Mouse (Mus musculus): Measurements from ENCODE around the gene Slc27a4. TPM values are rescaled to one million over a fixed set of nuclear protein-coding genes. Genes with fewer than 3 reads are reported as not detected.

Gene Slc27a4
- polyA plus RNA-seq, 2 experiments = 1.5 to 2.3 TPM

DNA sequence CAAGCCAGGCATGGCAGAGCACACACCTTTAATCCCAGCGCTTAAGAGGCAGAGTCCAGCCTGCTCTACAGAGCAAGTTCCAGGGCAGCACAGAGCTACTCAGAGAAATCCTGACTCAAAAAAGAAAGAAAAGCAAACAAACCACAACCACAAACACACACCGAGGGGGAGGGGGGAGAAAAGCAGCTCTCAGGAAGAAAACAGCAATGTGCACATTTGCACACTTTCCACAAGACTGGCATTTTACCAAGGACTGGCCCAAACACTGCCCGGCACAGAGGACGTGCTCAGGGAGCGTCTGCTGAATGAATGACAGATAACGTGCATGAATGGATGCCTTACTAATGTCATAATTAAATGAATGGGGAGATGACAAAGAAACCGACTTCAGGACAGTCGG lies 46.6 kb downstream of the Slc27a4 start:
- Histone ChIP-seq H3K4me2 (ENCODE audit: low read depth) (no peak overlapping the region), H3K27me3 (ENCODE audit: control insufficient read depth, insufficient read depth, low read length) (peaks cover 19% of the 10 kb centered on the region)
- TF ChIP-seq EP300 (IDR thresholded peaks at IDR 0.05; ENCODE audit: low read depth) = no peak
- no peak for TF ChIP-seq CTCF (IDR thresholded peaks at IDR 0.05; ENCODE audit: low read depth)

DNA sequence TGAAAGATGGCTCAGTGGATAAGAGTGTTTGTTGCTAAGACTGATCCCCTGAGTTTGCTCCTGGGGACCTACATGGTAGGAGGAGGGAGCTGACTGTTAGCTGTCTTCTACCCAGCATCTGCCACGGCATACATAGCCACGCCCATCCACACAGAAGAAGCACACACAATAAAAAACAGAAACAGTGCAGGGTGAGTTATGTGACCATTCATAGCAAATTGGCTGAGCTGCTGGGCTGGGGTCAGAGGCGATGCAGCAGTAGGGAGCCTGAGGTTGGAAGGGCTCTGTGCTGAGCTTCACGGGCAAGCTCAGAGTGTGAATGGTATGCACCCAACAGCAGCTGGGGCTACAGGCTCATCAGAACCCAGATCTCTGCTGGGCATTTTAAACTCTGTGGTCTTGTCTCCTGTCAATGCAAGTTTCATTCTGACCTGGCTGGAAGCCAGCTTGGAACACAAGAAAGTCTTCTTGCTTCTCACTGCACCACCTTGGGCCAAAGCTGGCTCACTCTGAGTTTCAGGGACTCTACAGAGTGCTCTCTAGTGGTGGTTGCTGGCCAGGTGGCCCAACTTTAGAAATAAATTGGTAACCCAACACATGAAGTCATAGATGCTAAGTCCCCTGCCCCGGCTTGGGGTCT lies 47.5 kb downstream of the Slc27a4 start:
- no peak overlapping the region for H3K4me3 ChIP-seq (ENCODE audit: insufficient read depth in 1 of 2, low read depth in 2 of 2, low read length in 2 of 2)
- H3K4me2 ChIP-seq (ENCODE audit: low read depth) = no peak overlapping the region
- H3K27ac ChIP-seq = no peak overlapping the region
- H3K9ac ChIP-seq (replicated peaks) = no peak overlapping the region
- H3K4me1 ChIP-seq (replicated peaks; ENCODE audit: control insufficient read depth in 2 of 2, insufficient read depth in 2 of 2, low read length in 1 of 2) = no peaks in the 10 kb centered on the region
- WGBS (ENCODE audit: insufficient replicate concordance) = 42% methylated on average over 5 of the region's 5 CpGs
- DNase-seq (ENCODE audit: low read depth in 3 of 3, low spot score in 3 of 3) (no peak), ATAC-seq (ENCODE audit: insufficient read depth) (no peak)
- no peaks in the 10 kb centered on the region for H3K36me3 ChIP-seq (replicated peaks; ENCODE audit: control insufficient read depth, insufficient read depth, low read depth)
- no peak; the same call in 1 of the 2 replicates for TF ChIP-seq CTCF (IDR thresholded peaks at IDR 0.05; ENCODE audit: low read depth)
- TF ChIP-seq EP300 (IDR thresholded peaks at IDR 0.05; ENCODE audit: low read depth) = no peak
- no peaks in the 10 kb centered on the region for H3K9me3 ChIP-seq (ENCODE audit: control insufficient read depth, low read length)
- H3K27me3 ChIP-seq (ENCODE audit: control insufficient read depth, insufficient read depth, low read length) = peaks cover 13% of the 10 kb centered on the region

More for the DNA sequence above, 46.6 kb downstream of the Slc27a4 start:
- no peak overlapping the region for H3K27ac ChIP-seq
- H3K9ac ChIP-seq (replicated peaks) = no peak overlapping the region
- no peak overlapping the region for H3K4me3 ChIP-seq (ENCODE audit: insufficient read depth in 1 of 2, low read depth in 2 of 2, low read length in 2 of 2)
- no peaks in the 10 kb centered on the region for H3K36me3 ChIP-seq (replicated peaks; ENCODE audit: control insufficient read depth, insufficient read depth, low read depth)
- H3K4me1 ChIP-seq (replicated peaks; ENCODE audit: control insufficient read depth in 2 of 2, insufficient read depth in 2 of 2, low read length in 1 of 2) = no peaks in the 10 kb centered on the region
- DNase-seq (ENCODE audit: low read depth in 3 of 3, low spot score in 3 of 3) (no peak), ATAC-seq (ENCODE audit: insufficient read depth) (no peak)
- H3K9me3 ChIP-seq (ENCODE audit: control insufficient read depth, low read length) = no peaks in the 10 kb centered on the region
- WGBS (ENCODE audit: insufficient replicate concordance) = 56% methylated on average over 8 of the region's 8 CpGs

DNA sequence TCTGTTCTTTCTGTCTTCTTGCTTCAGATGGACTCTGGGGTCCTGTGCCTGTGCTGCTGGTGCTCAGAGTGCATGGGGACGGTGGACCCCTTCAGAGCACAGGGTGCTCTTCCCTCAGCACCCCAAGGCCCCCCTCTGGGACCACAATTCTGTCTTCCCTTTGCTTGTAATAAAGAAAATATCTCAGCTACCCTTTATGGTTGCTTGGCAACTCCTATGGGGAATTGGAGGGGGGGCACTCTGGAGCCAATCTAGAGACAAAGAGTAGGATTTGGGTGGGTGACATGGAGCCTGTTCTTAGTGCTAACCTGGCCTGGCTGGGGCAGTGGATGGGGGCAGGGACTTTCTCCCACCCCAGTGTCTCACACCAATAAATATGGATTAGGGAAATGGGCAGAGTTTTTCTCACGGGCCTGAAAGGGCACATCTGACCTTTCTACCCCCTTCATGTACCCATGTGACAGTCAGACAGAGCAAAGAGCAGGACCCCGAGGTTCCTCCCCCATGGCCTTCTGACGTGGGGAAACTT lies 50.6 kb downstream of the Slc27a4 start:
- H3K4me1 ChIP-seq (replicated peaks; ENCODE audit: control insufficient read depth in 2 of 2, insufficient read depth in 2 of 2, low read length in 1 of 2) = no peaks in the 10 kb centered on the region
- H3K9ac ChIP-seq (replicated peaks) = no peak overlapping the region
- H3K36me3 ChIP-seq (replicated peaks; ENCODE audit: control insufficient read depth, insufficient read depth, low read depth) = no peaks in the 10 kb centered on the region
- H3K27me3 ChIP-seq (ENCODE audit: control insufficient read depth, insufficient read depth, low read length) = no peaks in the 10 kb centered on the region
- ATAC-seq (ENCODE audit: insufficient read depth) (no peak), DNase-seq (ENCODE audit: low read depth in 3 of 3, low spot score in 3 of 3) (no peak)
- TF ChIP-seq EP300 (IDR thresholded peaks at IDR 0.05; ENCODE audit: low read depth) = no peak
- no peak for TF ChIP-seq CTCF (IDR thresholded peaks at IDR 0.05; ENCODE audit: low read depth)
- no peak overlapping the region for H3K4me3 ChIP-seq (ENCODE audit: insufficient read depth in 1 of 2, low read depth in 2 of 2, low read length in 2 of 2)
- no peak overlapping the region for H3K27ac ChIP-seq
- H3K4me2 ChIP-seq (ENCODE audit: low read depth) = no peak overlapping the region
- H3K9me3 ChIP-seq (ENCODE audit: control insufficient read depth, low read length) = no peaks in the 10 kb centered on the region
- WGBS (ENCODE audit: insufficient replicate concordance) = 42% methylated on average over 4 of the region's 4 CpGs

DNA sequence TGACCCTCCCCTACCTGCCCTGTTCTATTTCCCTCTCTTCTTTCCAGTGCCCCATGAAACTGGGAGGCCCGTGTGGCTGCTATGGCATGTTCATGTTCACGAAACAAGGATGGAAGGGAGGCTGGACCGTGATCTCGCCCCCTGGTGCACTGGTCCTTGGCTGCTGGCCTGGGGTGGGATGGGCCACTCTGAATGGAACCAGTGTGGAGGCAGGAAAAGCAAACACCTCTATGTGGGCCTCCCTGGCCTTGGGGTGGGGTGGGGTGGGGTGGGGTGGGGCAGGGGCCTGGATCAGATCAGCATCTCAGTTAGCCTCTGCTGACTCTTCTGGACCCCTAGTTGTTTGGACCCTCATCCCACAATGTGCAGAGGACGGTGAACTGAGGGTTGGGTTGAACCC lies 51.3 kb downstream of the Slc27a4 start:
- ATAC-seq (ENCODE audit: insufficient read depth) (no peak), DNase-seq (ENCODE audit: low read depth in 3 of 3, low spot score in 3 of 3) (no peak)
- Histone ChIP-seq H3K4me2 (ENCODE audit: low read depth) (no peak overlapping the region), H3K4me1 (replicated peaks; ENCODE audit: control insufficient read depth in 2 of 2, insufficient read depth in 2 of 2, low read length in 1 of 2) (no peaks in the 10 kb centered on the region), H3K9ac (replicated peaks) (no peak overlapping the region), H3K27ac (no peak overlapping the region), H3K36me3 (replicated peaks; ENCODE audit: control insufficient read depth, insufficient read depth, low read depth) (no peaks in the 10 kb centered on the region), H3K27me3 (ENCODE audit: control insufficient read depth, insufficient read depth, low read length) (no peaks in the 10 kb centered on the region), H3K4me3 (ENCODE audit: insufficient read depth in 1 of 2, low read depth in 2 of 2, low read length in 2 of 2) (no peak overlapping the region), H3K9me3 (ENCODE audit: control insufficient read depth, low read length) (no peaks in the 10 kb centered on the region)
- 57% methylated on average over 5 of the region's 5 CpGs for WGBS (ENCODE audit: insufficient replicate concordance)
- TF ChIP-seq EP300 (IDR thresholded peaks at IDR 0.05; ENCODE audit: low read depth) = no peak
- no peak for TF ChIP-seq CTCF (IDR thresholded peaks at IDR 0.05; ENCODE audit: low read depth)

DNA sequence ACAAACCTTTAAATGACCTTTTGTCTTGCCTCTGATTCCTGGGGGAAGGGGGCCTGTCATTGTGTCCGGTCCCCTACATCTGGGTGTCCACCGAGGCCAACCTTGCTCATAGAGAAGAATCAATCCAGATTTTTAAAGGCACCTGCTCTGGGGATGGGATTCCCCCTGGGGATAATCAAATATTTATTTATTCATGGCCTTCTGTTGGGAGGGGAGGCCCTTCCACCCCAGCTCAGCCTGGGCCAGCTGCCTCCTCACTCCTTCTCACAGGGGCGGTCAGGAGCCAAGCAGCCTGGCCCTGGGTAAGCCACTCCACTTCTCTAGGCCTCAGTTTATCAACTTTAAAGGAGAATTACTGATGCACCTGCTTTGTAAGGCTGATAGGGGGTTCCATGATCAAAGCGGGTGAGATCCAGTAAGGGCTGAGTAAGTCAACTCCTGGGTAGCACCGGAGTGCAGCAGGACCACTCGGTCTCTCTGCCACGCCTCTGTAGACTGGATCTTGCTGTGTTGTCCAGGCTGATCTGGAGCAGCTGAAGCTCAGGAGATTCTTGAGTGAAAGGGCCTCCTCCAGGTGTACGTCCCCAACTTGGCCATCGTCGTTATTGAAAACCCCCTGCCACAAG lies 53.3 kb downstream of the Slc27a4 start:
- Histone ChIP-seq H3K36me3 (replicated peaks; ENCODE audit: control insufficient read depth, insufficient read depth, low read depth) (no peaks in the 10 kb centered on the region), H3K4me2 (ENCODE audit: low read depth) (no peak overlapping the region), H3K9me3 (ENCODE audit: control insufficient read depth, low read length) (no peaks in the 10 kb centered on the region), H3K27ac (no peak overlapping the region), H3K9ac (replicated peaks) (no peak overlapping the region), H3K27me3 (ENCODE audit: control insufficient read depth, insufficient read depth, low read length) (no peaks in the 10 kb centered on the region), H3K4me1 (replicated peaks; ENCODE audit: control insufficient read depth in 2 of 2, insufficient read depth in 2 of 2, low read length in 1 of 2) (no peaks in the 10 kb centered on the region), H3K4me3 (ENCODE audit: insufficient read depth in 1 of 2, low read depth in 2 of 2, low read length in 2 of 2) (no peak overlapping the region)
- no peak for DNase-seq (ENCODE audit: low read depth in 3 of 3, low spot score in 3 of 3)
- TF ChIP-seq EP300 (IDR thresholded peaks at IDR 0.05; ENCODE audit: low read depth) (no peak), CTCF (IDR thresholded peaks at IDR 0.05; ENCODE audit: low read depth) (no peak)
- no peak for ATAC-seq (ENCODE audit: insufficient read depth)
- WGBS (ENCODE audit: insufficient replicate concordance) = 68% methylated on average over 10 of the region's 10 CpGs
